In the genomic region with DNA sequence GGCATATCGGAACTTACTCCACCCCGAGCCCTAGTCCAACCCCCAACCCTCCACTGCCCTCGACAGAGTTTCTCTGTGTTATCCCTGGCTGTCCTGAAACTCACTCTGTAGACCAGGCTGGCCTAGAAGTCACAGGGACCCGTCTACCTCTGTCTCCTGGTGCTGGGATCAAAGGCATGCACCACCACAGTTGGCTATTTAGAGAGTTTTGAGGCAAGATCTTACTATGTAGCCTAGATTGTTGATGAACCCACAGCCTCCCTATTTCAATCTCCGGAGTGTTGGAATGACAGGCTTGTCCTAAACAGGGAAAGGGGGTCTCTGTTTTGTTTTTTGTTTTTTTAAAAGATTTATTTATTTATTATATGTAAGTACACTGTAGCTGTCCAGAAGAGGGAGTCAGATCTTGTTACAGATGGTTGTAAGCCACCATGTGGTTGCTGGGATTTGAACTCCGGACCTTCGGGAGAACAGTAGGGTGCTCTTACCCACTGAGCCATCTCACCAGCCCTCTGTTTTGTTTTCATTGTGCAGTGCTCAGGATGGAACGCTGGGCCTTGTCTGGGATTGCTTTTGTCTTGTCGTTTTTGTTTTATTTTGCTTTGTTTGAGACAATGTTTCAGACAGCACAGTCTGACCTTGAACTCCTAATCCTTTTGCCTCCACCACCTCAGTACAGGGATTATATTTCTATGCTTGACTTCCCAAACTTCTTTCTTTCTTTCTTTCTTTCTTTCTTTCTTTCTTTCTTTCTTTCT, we compare ENCODE assay signal across 16 mouse cellular contexts. TPM values are rescaled to one million over a fixed set of nuclear protein-coding genes. Genes with fewer than 3 reads are reported as not detected.
"Had no signal": no experiment of that assay in that cellular context is flagged by ENCODE, and none has a peak within 500 bp of the region (broad histone marks: within the 10 kb centered on the region; RNA-seq: fewer than 3 reads in every experiment).

No protein-coding gene starts in this region.

RNA-seq across cellular contexts. Expression of a gene that starts 4.8 kb away (rescaled TPM):
- total RNA-seq: common myeloid progenitor, adult 5-6 weeks; forebrain, postnatal 0 days; granulocyte monocyte progenitor cell, adult 5-6 weeks; heart, adult 18-20 months; heart, adult 2 months had no signal
- polyA plus RNA-seq: embryonic facial prominence, embryonic 11.5 days; erythroblast, embryonic 14.5 days; forebrain, embryonic 10.5 days; forebrain, embryonic 11.5 days; forebrain, embryonic 12.5 days; forebrain, embryonic 13.5 days; forebrain, embryonic 14.5 days; forebrain, embryonic 15.5 days; forebrain, embryonic 16.5 days; forebrain, postnatal 0 days; heart, embryonic 10.5 days; heart, embryonic 11.5 days had no signal

RNA-seq across cellular contexts. Expression of a gene that starts 19.0 kb away (rescaled TPM):
- polyA plus RNA-seq: erythroblast, embryonic 14.5 days had no signal
